Mouse (Mus musculus): ENCODE measurements at regions not wholly inside any gene's neighbourhood (a gene's known extent, or its start where the extent isn't known, plus 50 kb on each side); places are given as distances from the start of the nearest gene placed in this dataset.
A peak's percentile ranks its signal among the peaks of the same experiment; 100 is the strongest.

DNA sequence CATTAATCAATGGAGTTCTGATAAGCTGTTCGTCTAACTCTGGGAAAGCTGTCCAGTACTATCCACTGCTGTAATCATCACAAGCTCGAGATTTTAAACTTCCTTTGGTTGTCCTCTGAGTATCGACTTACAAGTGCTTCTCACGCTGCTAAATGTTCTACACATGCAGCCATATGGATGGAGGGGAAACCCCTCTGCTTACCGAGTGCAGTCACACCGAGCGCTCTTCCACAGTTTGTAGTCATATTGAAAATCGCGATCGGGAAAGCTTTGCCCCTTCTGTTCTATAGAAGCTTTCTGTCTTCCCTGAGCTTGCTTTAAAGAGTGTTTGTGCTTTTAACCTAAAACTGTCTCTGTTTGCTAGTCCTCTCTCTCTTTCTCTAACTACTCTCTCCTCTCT, 57.8 kb downstream of the Degs1 start:
- peak; percentile 37 for DNase-seq (ENCODE audit: low read depth, low spot score)

GRCm38 (mm10) chr1:182223815-182224214, 58.8 kb downstream of the Degs1 start:
- peak; percentile 19 for DNase-seq (ENCODE audit: low read depth, low spot score)

All from CD4-positive helper T cell, adult 2 months (primary cell).